Mouse (Mus musculus) heart, postnatal 0 days (tissue): ENCODE data around the gene Btnl4.

Source experiments
- CTCF ChIP-seq: IDR thresholded peaks from 2 replicates; pipeline ENCODE4 v1.5.1; 2016; ENCODE audit warnings: antibody characterized with exemption, control low read depth, low read depth
- EP300 ChIP-seq: IDR thresholded peaks from 2 replicates; pipeline ENCODE4 v1.6.1; 2016; ENCODE audit warnings: antibody characterized with exemption, low read depth

DNA sequence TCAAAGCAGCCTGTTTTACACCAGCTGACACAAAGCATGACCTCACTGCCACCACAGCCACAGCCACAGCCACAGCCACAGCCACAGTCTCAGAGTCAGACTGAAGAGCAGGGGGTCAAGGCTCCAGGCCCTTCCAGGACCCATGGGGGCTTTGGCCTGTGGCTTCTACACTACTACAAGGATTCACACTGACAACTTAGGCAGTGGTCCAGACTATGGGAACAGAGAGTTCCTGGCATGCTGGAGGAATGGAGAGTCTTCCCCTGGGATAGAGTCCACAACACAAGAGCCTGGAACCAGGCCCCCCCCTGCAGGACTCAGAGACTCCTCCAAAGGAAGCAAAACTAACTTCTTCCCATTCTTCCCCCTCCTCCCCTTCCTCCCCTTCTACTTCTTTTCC is 30.5 kb upstream of the Btnl4 start:
- TF ChIP-seq CTCF = no peak
- TF ChIP-seq EP300 = no peak
